In genomic region chr5:139735677-139736503, GRCm38 (mm10) we compare ENCODE assay signal across 8 mouse cellular contexts. TPM values are rescaled to one million over a fixed set of nuclear protein-coding genes. Genes with fewer than 3 reads are reported as not detected.
A peak's percentile ranks its signal among the peaks of the same experiment; 100 is the strongest.
DNase-seq lines count a peak whose midpoint lies in the region; ATAC-seq and TF ChIP-seq lines count a peak whose summit lies in the region.

Gene Micall2 (minus strand): TSS chr5:139736336.

- H3K9ac ChIP-seq in ES-Bruce4 (ENCODE audit: low read depth, poor library complexity, severe bottlenecking), result 0 out of 2 replicates have a peak within 1 kb of the TSS, but pooled peaks have one; percentile 44
- peak within 1 kb of the TSS; percentile 65 for H3K9ac ChIP-seq in forebrain, embryonic 13.5 days
- H3K9ac ChIP-seq in liver, postnatal 0 days (replicated peaks), result peak within 1 kb of the TSS; percentile 72
- H3K9ac ChIP-seq in neural tube, embryonic 14.5 days (replicated peaks; ENCODE audit: low read depth, low read length), result peak within 1 kb of the TSS; percentile 63

- peak; percentile 89 for ATAC-seq in cerebellum, adult (ENCODE audit: insufficient number of reproducible peaks, low FRiP score, low TSS enrichment)
- peak; percentile 96 for ATAC-seq in forebrain, embryonic 13.5 days
- ATAC-seq in liver, postnatal 0 days, result peak; percentile 84
- peak; percentile 96 for ATAC-seq in neural tube, embryonic 14.5 days (ENCODE audit: low read depth)

- H3K27me3 ChIP-seq in ES-Bruce4 (ENCODE audit: control insufficient read depth, insufficient read depth, low read length, poor library complexity, severe bottlenecking), result no peaks in the 10 kb centered on the region
- H3K27me3 ChIP-seq in forebrain, embryonic 13.5 days, result peaks cover 25% of the 10 kb centered on the region
- no peaks in the 10 kb centered on the region for H3K27me3 ChIP-seq in liver, postnatal 0 days (ENCODE audit: insufficient read depth, low read length)
- peaks cover 4% of the 10 kb centered on the region; the same call in 1 of the 2 replicates for H3K27me3 ChIP-seq in neural tube, embryonic 14.5 days (ENCODE audit: control insufficient read depth, insufficient read depth, low read length)

- no peaks in the 10 kb centered on the region for H3K4me1 ChIP-seq in ES-Bruce4 (ENCODE audit: control insufficient read depth, insufficient read depth, low read length)
- peaks cover 28% of the 10 kb centered on the region for H3K4me1 ChIP-seq in forebrain, embryonic 13.5 days
- peaks cover 58% of the 10 kb centered on the region for H3K4me1 ChIP-seq in liver, postnatal 0 days (ENCODE audit: insufficient read depth)
- H3K4me1 ChIP-seq in neural tube, embryonic 14.5 days (ENCODE audit: control insufficient read depth, insufficient read depth, low read length), result peaks cover 8% of the 10 kb centered on the region

- H3K36me3 ChIP-seq in ES-Bruce4 (ENCODE audit: control insufficient read depth, insufficient read depth, low read length, poor library complexity, severe bottlenecking), result no peaks in the 10 kb centered on the region
- no peaks in the 10 kb centered on the region for H3K36me3 ChIP-seq in forebrain, embryonic 13.5 days (ENCODE audit: poor library complexity, severe bottlenecking)
- no peaks in the 10 kb centered on the region for H3K36me3 ChIP-seq in liver, postnatal 0 days (replicated peaks; ENCODE audit: insufficient read depth, low read length)
- H3K36me3 ChIP-seq in neural tube, embryonic 14.5 days (ENCODE audit: control insufficient read depth, insufficient read depth, low read length), result no peaks in the 10 kb centered on the region

- TF ChIP-seq POLR2A in ES-Bruce4 (IDR thresholded peaks at IDR 0.05; ENCODE audit: insufficient read depth, low read length), result no peak

- no peaks in the 10 kb centered on the region for H3K9me3 ChIP-seq in ES-Bruce4 (replicated peaks; ENCODE audit: control insufficient read depth, insufficient read depth, low read length, poor library complexity, severe bottlenecking)
- H3K9me3 ChIP-seq in forebrain, embryonic 13.5 days (replicated peaks), result no peaks in the 10 kb centered on the region
- no peaks in the 10 kb centered on the region for H3K9me3 ChIP-seq in liver, postnatal 0 days (ENCODE audit: low read length)
- H3K9me3 ChIP-seq in neural tube, embryonic 14.5 days (ENCODE audit: control insufficient read depth, low read length), result no peaks in the 10 kb centered on the region

- peak within 1 kb of the TSS; percentile 79 for H3K4me2 ChIP-seq in forebrain, embryonic 13.5 days
- H3K4me2 ChIP-seq in liver, postnatal 0 days (ENCODE audit: low read depth, low read length), result peak within 1 kb of the TSS; percentile 98
- H3K4me2 ChIP-seq in neural tube, embryonic 14.5 days (ENCODE audit: low read depth, low read length), result peak within 1 kb of the TSS; percentile 86

- no peak within 1 kb of the TSS for H3K27ac ChIP-seq in ES-Bruce4 (ENCODE audit: insufficient read depth, low read length)
- H3K27ac ChIP-seq in forebrain, embryonic 13.5 days, result peak within 1 kb of the TSS; percentile 44; the same call in 1 of the 2 replicates
- H3K27ac ChIP-seq in liver, postnatal 0 days (ENCODE audit: low read depth), result peak within 1 kb of the TSS; percentile 92
- no peak within 1 kb of the TSS; the same call in 1 of the 2 replicates for H3K27ac ChIP-seq in neural tube, embryonic 14.5 days (ENCODE audit: low read depth, low read length)

- 5% methylated on average over 49 of the region's 50 CpGs for WGBS in forebrain, embryonic 13.5 days
- 2% methylated on average over 49 of the region's 50 CpGs for WGBS in large intestine, adult 2 months
- WGBS in liver, postnatal 0 days (ENCODE audit: insufficient replicate concordance), result 3% methylated on average over 48 of the region's 50 CpGs
- WGBS in neural tube, embryonic 14.5 days, result 7% methylated on average over 45 of the region's 50 CpGs

- no peak for TF ChIP-seq EP300 in ES-Bruce4 (IDR thresholded peaks at IDR 0.05; ENCODE audit: insufficient read depth, low read depth, low read length)
- TF ChIP-seq EP300 in liver, postnatal 0 days (IDR thresholded peaks at IDR 0.05; ENCODE audit: low read depth), result no peak

- TF ChIP-seq CTCF in ES-Bruce4 (IDR thresholded peaks at IDR 0.05; ENCODE audit: low read depth, low read length), result no peak
- TF ChIP-seq CTCF in liver, postnatal 0 days (IDR thresholded peaks at IDR 0.05; ENCODE audit: low read depth), result peak; percentile 17; the same call in 1 of the 2 replicates

- intact Hi-C loops in heart, postnatal 10 days (cut with DNase I), result no loop called here

- H3K4me3 ChIP-seq in ES-Bruce4 (ENCODE audit: low read depth, low read length), result peak within 1 kb of the TSS; percentile 37
- peak within 1 kb of the TSS; percentile 47 for H3K4me3 ChIP-seq in forebrain, embryonic 13.5 days
- H3K4me3 ChIP-seq in liver, postnatal 0 days (ENCODE audit: low read depth, low read length), result peak within 1 kb of the TSS; percentile 62
- peak within 1 kb of the TSS; percentile 43 for H3K4me3 ChIP-seq in neural tube, embryonic 14.5 days (ENCODE audit: low read depth, low read length)

- DNase-seq in heart, postnatal 10 days, result peak; percentile 95 to 96
- DNase-seq in large intestine, adult 2 months (ENCODE audit: low read depth, low spot score), result peak; percentile 93
- DNase-seq in liver, postnatal 0 days, result peak; percentile 98
- DNase-seq in testis, postnatal 10 days (ENCODE audit: low spot score), result peak; percentile 98

RNA-seq across cellular contexts. Expression of gene Micall2, which starts in this region (rescaled TPM):
- polyA plus RNA-seq in ES-Bruce4 (2011; ENCODE audit: insufficient read depth, insufficient read length, low read depth, missing spikeins), result 1.8 TPM in 2 replicates
- 3.2 and 4.5 TPM in 2 replicates for polyA plus RNA-seq in forebrain, embryonic 13.5 days (2015; fragmentation: Nextera tagmentation; extraction: Ambion mirVana)
- total RNA-seq in heart, postnatal 10 days (2021), result 1 to 10 TPM; 4.1 to 6.6 TPM
- 11.7 and 13.2 TPM in 2 replicates for polyA plus RNA-seq in large intestine, adult 2 months (2012; rRNA removed)
- 4.9 and 5.8 TPM in 2 replicates for polyA plus RNA-seq in liver, postnatal 0 days (2015; fragmentation: Nextera tagmentation; extraction: Ambion mirVana)
- polyA plus RNA-seq in neural tube, embryonic 14.5 days (2014; fragmentation: Nextera tagmentation; extraction: Ambion mirVana), result 9.1 and 9.4 TPM in 2 replicates

Comparison
In these comparisons a context has a peak if more than half of its experiments do, and no peak if none do; other contexts are left out.
1. H3K27ac ChIP-seq: peak in forebrain, embryonic 13.5 days (single experiment) and liver, postnatal 0 days (single experiment); none in ES-Bruce4 (single experiment) and neural tube, embryonic 14.5 days (single experiment).
2. Peak in every context shown above with its lines, with median percentiles within 50 percentile points of each other: H3K4me3 ChIP-seq, H3K9ac ChIP-seq, ATAC-seq, H3K4me2 ChIP-seq and DNase-seq.